Mouse (Mus musculus): ENCODE measurements around the gene Map1lc3b. TPM values are rescaled to one million over a fixed set of nuclear protein-coding genes. Genes with fewer than 3 reads are reported as not detected.
A peak's percentile ranks its signal among the peaks of the same experiment; 100 is the strongest.

Map1lc3b gene
- polyA plus RNA-seq, 1 experiment from 2014 or later = 192 TPM

GRCm38 (mm10) chr8:121570335-121570734 lies 19.8 kb upstream of the Map1lc3b start:
- no peak overlapping the region for H3K9ac ChIP-seq (ENCODE audit: low read depth, low read length)
- no peak overlapping the region for H3K4me2 ChIP-seq (ENCODE audit: low read depth, low read length)
- H3K27ac ChIP-seq (ENCODE audit: low read length) = no peak overlapping the region
- WGBS = 80% methylated on average over 21 of the region's 21 CpGs
- no peak for ATAC-seq
- peaks cover 13% of the 10 kb centered on the region for H3K4me1 ChIP-seq (ENCODE audit: control insufficient read depth, insufficient read depth, low read length)
- no peaks in the 10 kb centered on the region for H3K9me3 ChIP-seq (ENCODE audit: control insufficient read depth, low read length)
- H3K4me3 ChIP-seq (ENCODE audit: low read length) = no peak overlapping the region
- H3K27me3 ChIP-seq (replicated peaks; ENCODE audit: control insufficient read depth, insufficient read depth, low read length) = no peaks in the 10 kb centered on the region
- peaks cover 4% of the 10 kb centered on the region; the same call in 1 of the 2 replicates for H3K36me3 ChIP-seq (ENCODE audit: control insufficient read depth, insufficient read depth, low read length)

GRCm38 (mm10) chr8:121570801-121571200 lies 19.4 kb upstream of the Map1lc3b start:
- WGBS = 73% methylated on average over 17 of the region's 17 CpGs
- H3K27me3 ChIP-seq (replicated peaks; ENCODE audit: control insufficient read depth, insufficient read depth, low read length) = no peaks in the 10 kb centered on the region
- ATAC-seq = no peak
- H3K36me3 ChIP-seq (ENCODE audit: control insufficient read depth, insufficient read depth, low read length) = peaks cover 2% of the 10 kb centered on the region; the same call in 1 of the 2 replicates
- no peaks in the 10 kb centered on the region for H3K9me3 ChIP-seq (ENCODE audit: control insufficient read depth, low read length)
- H3K4me1 ChIP-seq (ENCODE audit: control insufficient read depth, insufficient read depth, low read length) = peaks cover 15% of the 10 kb centered on the region
- no peak overlapping the region for H3K9ac ChIP-seq (ENCODE audit: low read depth, low read length)
- no peak overlapping the region for H3K4me2 ChIP-seq (ENCODE audit: low read depth, low read length)
- no peak overlapping the region for H3K27ac ChIP-seq (ENCODE audit: low read length)
- no peak overlapping the region for H3K4me3 ChIP-seq (ENCODE audit: low read length)

GRCm38 (mm10) chr8:121572121-121572520 lies 18.0 kb upstream of the Map1lc3b start:
- no peak overlapping the region for H3K27ac ChIP-seq (ENCODE audit: low read length)

GRCm38 (mm10) chr8:121573275-121573674 lies 16.9 kb upstream of the Map1lc3b start:
- no peak overlapping the region for H3K9ac ChIP-seq (ENCODE audit: low read depth, low read length)
- H3K36me3 ChIP-seq (ENCODE audit: control insufficient read depth, insufficient read depth, low read length) = no peaks in the 10 kb centered on the region
- 39% methylated on average over 3 of the region's 3 CpGs for WGBS
- peaks cover 30% of the 10 kb centered on the region for H3K4me1 ChIP-seq (ENCODE audit: control insufficient read depth, insufficient read depth, low read length)
- H3K27ac ChIP-seq (ENCODE audit: low read length) = no peak overlapping the region
- ATAC-seq = peak; percentile 69
- no peak overlapping the region for H3K4me2 ChIP-seq (ENCODE audit: low read depth, low read length)
- H3K9me3 ChIP-seq (ENCODE audit: control insufficient read depth, low read length) = no peaks in the 10 kb centered on the region
- no peaks in the 10 kb centered on the region for H3K27me3 ChIP-seq (replicated peaks; ENCODE audit: control insufficient read depth, insufficient read depth, low read length)
- no peak overlapping the region for H3K4me3 ChIP-seq (ENCODE audit: low read length)

More at GRCm38 (mm10) chr8:121572121-121572520, 18.0 kb upstream of the Map1lc3b start:
- peaks cover 22% of the 10 kb centered on the region for H3K4me1 ChIP-seq (ENCODE audit: control insufficient read depth, insufficient read depth, low read length)
- 74% methylated on average over 7 of the region's 7 CpGs for WGBS
- no peaks in the 10 kb centered on the region for H3K27me3 ChIP-seq (replicated peaks; ENCODE audit: control insufficient read depth, insufficient read depth, low read length)
- H3K9me3 ChIP-seq (ENCODE audit: control insufficient read depth, low read length) = no peaks in the 10 kb centered on the region
- no peak overlapping the region for H3K4me3 ChIP-seq (ENCODE audit: low read length)
- H3K4me2 ChIP-seq (ENCODE audit: low read depth, low read length) = no peak overlapping the region
- no peak for ATAC-seq
- no peak overlapping the region for H3K9ac ChIP-seq (ENCODE audit: low read depth, low read length)
- H3K36me3 ChIP-seq (ENCODE audit: control insufficient read depth, insufficient read depth, low read length) = no peaks in the 10 kb centered on the region

- Histone ChIP-seq H3K9me3 (ENCODE audit: control insufficient read depth, low read length) (no peaks in the 10 kb centered on the region), H3K4me2 (ENCODE audit: low read depth, low read length) (no peak overlapping the region), H3K27ac (ENCODE audit: low read length) (no peak overlapping the region), H3K9ac (ENCODE audit: low read depth, low read length) (no peak overlapping the region), H3K4me1 (ENCODE audit: control insufficient read depth, insufficient read depth, low read length) (peaks cover 36% of the 10 kb centered on the region), H3K36me3 (ENCODE audit: control insufficient read depth, insufficient read depth, low read length) (no peaks in the 10 kb centered on the region), H3K4me3 (ENCODE audit: low read length) (no peak overlapping the region), H3K27me3 (replicated peaks; ENCODE audit: control insufficient read depth, insufficient read depth, low read length) (no peaks in the 10 kb centered on the region)
- 71% methylated on average over 3 of the region's 3 CpGs for WGBS
- no peak for ATAC-seq
These were observed 14.5 kb upstream of the Map1lc3b start for GRCm38 (mm10) chr8:121575661-121576060.

- H3K9me3 ChIP-seq (ENCODE audit: control insufficient read depth, low read length) = no peaks in the 10 kb centered on the region
- peak; percentile 6 for ATAC-seq
These were observed 12.1 kb upstream of the Map1lc3b start for GRCm38 (mm10) chr8:121577751-121578675.

GRCm38 (mm10) chr8:121578676-121579451 lies 11.3 kb upstream of the Map1lc3b start, which contains the start of gene Fbxo31:
Gene Fbxo31, minus strand, starts transcription at chr8:121578806.
- Histone ChIP-seq H3K9me3 (ENCODE audit: control insufficient read depth, low read length) (no peaks in the 10 kb centered on the region), H3K27me3 (replicated peaks; ENCODE audit: control insufficient read depth, insufficient read depth, low read length) (no peaks in the 10 kb centered on the region)
- WGBS = 1% methylated on average over 63 of the region's 63 CpGs

More at GRCm38 (mm10) chr8:121577751-121578675, 12.1 kb upstream of the Map1lc3b start:
- Histone ChIP-seq H3K27ac (ENCODE audit: low read length) (peak overlapping the region; percentile 35), H3K4me1 (ENCODE audit: control insufficient read depth, insufficient read depth, low read length) (peaks cover 36% of the 10 kb centered on the region), H3K4me3 (ENCODE audit: low read length) (peak overlapping the region; percentile 92), H3K4me2 (ENCODE audit: low read depth, low read length) (peak overlapping the region; percentile 89), H3K36me3 (ENCODE audit: control insufficient read depth, insufficient read depth, low read length) (no peaks in the 10 kb centered on the region), H3K27me3 (replicated peaks; ENCODE audit: control insufficient read depth, insufficient read depth, low read length) (no peaks in the 10 kb centered on the region), H3K9ac (ENCODE audit: low read depth, low read length) (peak overlapping the region; percentile 89)
- WGBS = 1% methylated on average over 44 of the region's 44 CpGs

GRCm38 (mm10) chr8:121580465-121580864 lies 9.7 kb upstream of the Map1lc3b start:
- no peaks in the 10 kb centered on the region for H3K9me3 ChIP-seq (ENCODE audit: control insufficient read depth, low read length)
- no peak overlapping the region for H3K4me3 ChIP-seq (ENCODE audit: low read length)
- H3K9ac ChIP-seq (ENCODE audit: low read depth, low read length) = no peak overlapping the region
- 24% methylated on average over 9 of the region's 9 CpGs for WGBS
- H3K4me2 ChIP-seq (ENCODE audit: low read depth, low read length) = no peak overlapping the region
- H3K36me3 ChIP-seq (ENCODE audit: control insufficient read depth, insufficient read depth, low read length) = no peaks in the 10 kb centered on the region
- no peaks in the 10 kb centered on the region for H3K27me3 ChIP-seq (replicated peaks; ENCODE audit: control insufficient read depth, insufficient read depth, low read length)
- no peak for ATAC-seq
- peaks cover 30% of the 10 kb centered on the region for H3K4me1 ChIP-seq (ENCODE audit: control insufficient read depth, insufficient read depth, low read length)
- H3K27ac ChIP-seq (ENCODE audit: low read length) = no peak overlapping the region

More at GRCm38 (mm10) chr8:121578676-121579451, 11.3 kb upstream of the Map1lc3b start, which contains the start of gene Fbxo31:
- H3K27ac ChIP-seq (ENCODE audit: low read length) = peak within 1 kb of the TSS; percentile 35
- H3K36me3 ChIP-seq (ENCODE audit: control insufficient read depth, insufficient read depth, low read length) = no peaks in the 10 kb centered on the region
- peaks cover 28% of the 10 kb centered on the region for H3K4me1 ChIP-seq (ENCODE audit: control insufficient read depth, insufficient read depth, low read length)
- H3K4me2 ChIP-seq (ENCODE audit: low read depth, low read length) = peak within 1 kb of the TSS; percentile 89
- H3K9ac ChIP-seq (ENCODE audit: low read depth, low read length) = peak within 1 kb of the TSS; percentile 89
- peak; percentile 96 for ATAC-seq
- H3K4me3 ChIP-seq (ENCODE audit: low read length) = peak within 1 kb of the TSS; percentile 92

- H3K4me2 ChIP-seq (ENCODE audit: low read depth, low read length) = no peak overlapping the region
- 54% methylated on average over 8 of the region's 8 CpGs for WGBS
- no peak for ATAC-seq
These were observed 6.5 kb upstream of the Map1lc3b start for GRCm38 (mm10) chr8:121583653-121584052.

More at GRCm38 (mm10) chr8:121583653-121584052, 6.5 kb upstream of the Map1lc3b start:
- H3K9ac ChIP-seq (ENCODE audit: low read depth, low read length) = no peak overlapping the region
- H3K9me3 ChIP-seq (ENCODE audit: control insufficient read depth, low read length) = no peaks in the 10 kb centered on the region
- no peaks in the 10 kb centered on the region for H3K36me3 ChIP-seq (ENCODE audit: control insufficient read depth, insufficient read depth, low read length)
- H3K4me3 ChIP-seq (ENCODE audit: low read length) = no peak overlapping the region
- H3K27ac ChIP-seq (ENCODE audit: low read length) = no peak overlapping the region
- H3K4me1 ChIP-seq (ENCODE audit: control insufficient read depth, insufficient read depth, low read length) = peaks cover 15% of the 10 kb centered on the region; the same call in 1 of the 2 replicates
- no peaks in the 10 kb centered on the region for H3K27me3 ChIP-seq (replicated peaks; ENCODE audit: control insufficient read depth, insufficient read depth, low read length)
